Mouse (Mus musculus) forebrain, postnatal 0 days (tissue): ENCODE data around the gene Gpc6. TPM values are rescaled to one million over a fixed set of nuclear protein-coding genes. Genes with fewer than 3 reads are reported as not detected.

Experiments
- ATAC-seq: fragments of 200-750 bp; cut with Nextera tagmentation; 2 replicates; pipeline ENCODE4 v1.8.0; 2017; ENCODE audit warnings: mild to moderate bottlenecking, moderate library complexity
- DNase-seq: peaks from one replicate; pipeline ENCODE4 v3.0.0-alpha.2; 2015
- H3K27ac ChIP-seq: fragments of 300-500 bp; sonication (generic); 2 replicates; pipeline ENCODE4 v1.5.1; 2014; ENCODE audit warnings: low read depth, mild to moderate bottlenecking, antibody characterized with exemption, low read length, moderate library complexity, mixed read lengths
- H3K27me3 ChIP-seq: fragments of 300-500 bp; sonication (generic); 2 replicates; pipeline ENCODE4 v1.6.1; 2014; ENCODE audit warnings: mild to moderate bottlenecking, low read length, mixed read lengths; ENCODE audit not compliant: insufficient read depth
- H3K36me3 ChIP-seq: fragments of 300-500 bp; sonication (generic); 2 replicates; pipeline ENCODE4 v1.6.1; 2014; ENCODE audit warnings: mild to moderate bottlenecking, moderate library complexity; ENCODE audit not compliant: insufficient read depth
- H3K4me1 ChIP-seq: fragments of 300-500 bp; sonication (generic); 2 replicates; pipeline ENCODE4 v1.6.1; 2014; ENCODE audit warnings: antibody characterized with exemption; ENCODE audit not compliant: insufficient read depth
- H3K4me2 ChIP-seq: fragments of 300-500 bp; sonication (generic); 2 replicates; pipeline ENCODE4 v1.6.1; 2014; ENCODE audit warnings: low read depth, mild to moderate bottlenecking, moderate library complexity
- H3K4me3 ChIP-seq: fragments of 300-500 bp; sonication (generic); 2 replicates; pipeline ENCODE4 v1.5.1; 2014; ENCODE audit warnings: low read depth, low read length, mixed read lengths
- H3K9ac ChIP-seq: fragments of 300-500 bp; sonication (generic); 2 replicates; pipeline ENCODE4 v1.6.1; 2014; ENCODE audit warnings: mild to moderate bottlenecking
- H3K9me3 ChIP-seq: fragments of 300-500 bp; sonication (generic); 2 replicates; pipeline ENCODE4 v1.6.1; 2016; ENCODE audit warnings: low read length
- CTCF ChIP-seq: sonication (generic); IDR thresholded peaks from 2 replicates; pipeline ENCODE4 v1.5.1; 2016; ENCODE audit warnings: antibody characterized with exemption, control low read depth, low read depth
- WGBS: fragments of 180-500 bp; shearing (Covaris S2); extraction: QIAGEN DNeasy Blood & Tissue Kit; methylation state at CpG from one replicate; pipeline ENCODE4 v1.1.7; 2014; 5-methylcytosine and 5-hydroxymethylcytosine counted together
- polyA plus RNA-seq: library from polyadenylated mRNA; unstranded; fragments of >200 nt; fragmentation: Nextera tagmentation; extraction: Ambion mirVana; gene quantifications from 2 replicates; pipeline ENCODE4 v1.2.1, GENCODE M21; 2015
- total RNA-seq: library from RNA; depleted of rRNA; stranded (reverse); fragments of >200 nt; gene quantifications from 2 replicates; pipeline ENCODE4 v1.2.3, GENCODE M21; 2014

Gene Gpc6
- total and polyA plus RNA-seq, 2 experiments from 2014 or later: 10.9 to 20.8 TPM

- WGBS: 44% methylated on average over 5 of the region's 5 CpGs
- peak; percentile 55; the same call in 1 of the 2 replicates for ATAC-seq
- peak; percentile 59 for TF ChIP-seq CTCF
- Histone ChIP-seq H3K4me3 (no peak overlapping the region), H3K36me3 (no peaks in the 10 kb centered on the region), H3K27me3 (no peaks in the 10 kb centered on the region), H3K4me2 (peak overlapping the region; percentile 7; the same call in 1 of the 2 replicates), H3K4me1 (no peaks in the 10 kb centered on the region), H3K27ac (no peak overlapping the region), H3K9me3 (no peaks in the 10 kb centered on the region), H3K9ac (no peak overlapping the region)
- DNase-seq: no peak
Observed at GRCm38 (mm10) chr14:117951686-117952085, 1026.6 kb downstream of the Gpc6 start.

GRCm38 (mm10) chr14:117956051-117956450 lies 1030.9 kb downstream of the Gpc6 start:
- DNase-seq (no peak), ATAC-seq (no peak)
- no peak overlapping the region for H3K4me2 ChIP-seq
- H3K27me3 ChIP-seq: no peaks in the 10 kb centered on the region
- no peaks in the 10 kb centered on the region for H3K4me1 ChIP-seq
- H3K4me3 ChIP-seq: no peak overlapping the region
- no peak for TF ChIP-seq CTCF
- no peaks in the 10 kb centered on the region for H3K36me3 ChIP-seq
- WGBS: 93% methylated on average over 3 of the region's 3 CpGs
- no peaks in the 10 kb centered on the region for H3K9me3 ChIP-seq
- no peak overlapping the region for H3K27ac ChIP-seq
- no peak overlapping the region for H3K9ac ChIP-seq

- H3K27ac ChIP-seq: no peak overlapping the region
- DNase-seq (peak; percentile 58), ATAC-seq (peak; percentile 81)
- no peak overlapping the region for H3K4me3 ChIP-seq
- no peaks in the 10 kb centered on the region for H3K36me3 ChIP-seq
- no peaks in the 10 kb centered on the region for H3K9me3 ChIP-seq
- WGBS: 74% methylated on average over 11 of the region's 11 CpGs
- no peak for TF ChIP-seq CTCF
- no peak overlapping the region for H3K9ac ChIP-seq
- H3K27me3 ChIP-seq: no peaks in the 10 kb centered on the region
- no peaks in the 10 kb centered on the region for H3K4me1 ChIP-seq
- H3K4me2 ChIP-seq: no peak overlapping the region
Observed at GRCm38 (mm10) chr14:117958389-117958788, 1033.3 kb downstream of the Gpc6 start.

GRCm38 (mm10) chr14:117961267-117961666 lies 1036.2 kb downstream of the Gpc6 start:
- no peaks in the 10 kb centered on the region for H3K36me3 ChIP-seq
- H3K9me3 ChIP-seq: no peaks in the 10 kb centered on the region
- no peak overlapping the region for H3K9ac ChIP-seq
- no peak overlapping the region for H3K4me2 ChIP-seq
- no peak overlapping the region for H3K4me3 ChIP-seq
- DNase-seq: peak; percentile 38
- H3K27me3 ChIP-seq: no peaks in the 10 kb centered on the region
- peak; percentile 50 for ATAC-seq
- 43% methylated on average over 6 of the region's 6 CpGs for WGBS
- H3K4me1 ChIP-seq: no peaks in the 10 kb centered on the region
- TF ChIP-seq CTCF: no peak
- H3K27ac ChIP-seq: no peak overlapping the region

- no peak for TF ChIP-seq CTCF
- H3K27me3 ChIP-seq: no peaks in the 10 kb centered on the region
- no peak overlapping the region for H3K27ac ChIP-seq
- H3K4me2 ChIP-seq: no peak overlapping the region
- DNase-seq (no peak), ATAC-seq (no peak)
- 92% methylated on average over 6 of the region's 6 CpGs for WGBS
- H3K4me3 ChIP-seq: no peak overlapping the region
- H3K9me3 ChIP-seq: no peaks in the 10 kb centered on the region
- H3K9ac ChIP-seq: no peak overlapping the region
- H3K4me1 ChIP-seq: no peaks in the 10 kb centered on the region
- no peaks in the 10 kb centered on the region for H3K36me3 ChIP-seq
Observed at GRCm38 (mm10) chr14:117961844-117962243, 1036.7 kb downstream of the Gpc6 start.

- TF ChIP-seq CTCF: peak; percentile 64
- Histone ChIP-seq H3K4me2 (no peak overlapping the region), H3K27me3 (no peaks in the 10 kb centered on the region), H3K36me3 (no peaks in the 10 kb centered on the region), H3K4me1 (no peaks in the 10 kb centered on the region), H3K9ac (no peak overlapping the region), H3K4me3 (no peak overlapping the region), H3K27ac (no peak overlapping the region), H3K9me3 (no peaks in the 10 kb centered on the region)
- DNase-seq (no peak), ATAC-seq (no peak)
- WGBS: 63% methylated on average over 4 of the region's 4 CpGs
Observed at GRCm38 (mm10) chr14:117962453-117962852, 1037.3 kb downstream of the Gpc6 start.

DNA sequence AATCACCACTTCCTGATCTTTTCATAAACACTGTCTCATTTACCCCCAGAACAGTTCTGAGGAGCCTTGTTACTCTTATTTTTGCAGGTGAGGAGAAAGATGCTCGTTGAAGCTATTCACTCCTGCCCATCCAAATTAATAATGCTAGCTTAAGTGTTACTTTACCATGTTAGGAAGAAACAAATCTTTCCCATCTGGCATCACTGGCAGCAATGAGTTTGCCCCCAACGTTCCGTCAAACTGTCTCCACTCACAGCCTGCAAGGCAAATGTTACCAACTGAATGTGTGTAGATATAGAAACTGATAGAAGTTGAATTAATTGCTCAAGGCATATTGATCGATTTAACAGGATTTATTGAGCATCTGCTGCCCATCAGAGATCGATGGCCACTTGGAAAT lies 1047.5 kb downstream of the Gpc6 start:
- ATAC-seq: no peak
- no peak for DNase-seq
- 71% methylated on average over 5 of the region's 5 CpGs for WGBS

More for the DNA sequence above, 1047.5 kb downstream of the Gpc6 start:
- Histone ChIP-seq H3K4me2 (no peak overlapping the region), H3K27me3 (no peaks in the 10 kb centered on the region), H3K4me1 (no peaks in the 10 kb centered on the region), H3K27ac (no peak overlapping the region), H3K4me3 (no peak overlapping the region), H3K9me3 (no peaks in the 10 kb centered on the region), H3K9ac (no peak overlapping the region), H3K36me3 (no peaks in the 10 kb centered on the region)
- no peak for TF ChIP-seq CTCF
